ENCODE assay signal across 7 mouse cellular contexts in the genomic region with DNA sequence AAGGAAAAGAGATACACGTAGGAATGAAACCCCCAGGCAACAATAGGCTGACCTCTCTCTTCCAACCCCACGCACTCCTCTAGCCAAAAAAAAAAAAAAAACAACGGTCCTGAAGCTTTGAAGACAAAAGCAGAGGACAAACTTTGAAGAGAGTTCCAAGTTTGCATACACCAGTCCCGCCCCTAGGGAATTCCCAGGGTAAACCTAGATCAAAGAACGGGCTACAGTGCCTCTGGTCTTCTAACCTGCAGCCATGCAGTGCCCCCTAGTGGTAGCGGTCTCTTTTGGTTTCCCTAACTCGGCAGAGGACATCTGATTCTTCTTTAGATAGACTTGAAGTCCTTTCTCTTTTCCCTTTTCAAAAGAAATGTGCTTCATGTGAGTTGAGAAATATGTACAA. TPM values are rescaled to one million over a fixed set of nuclear protein-coding genes. Genes with fewer than 3 reads are reported as not detected.
A peak's percentile ranks its signal among the peaks of the same experiment; 100 is the strongest.
DNase-seq lines count a peak whose midpoint lies in the region; ATAC-seq lines count a peak whose summit lies in the region.

No protein-coding gene starts in this region.

- no peaks in the 10 kb centered on the region for H3K27me3 ChIP-seq in midbrain, embryonic 13.5 days

- no peak overlapping the region for H3K4me3 ChIP-seq in midbrain, embryonic 13.5 days (replicated peaks)

- intact Hi-C loops in left cerebral cortex, postnatal 4 days (cut with DNase I), result loop anchor here (2.0 to 5.0 kb wide), 2 partner anchors 70 to 155 kb away; no protein-coding TSS in a partner anchor

- no peak overlapping the region for H3K27ac ChIP-seq in midbrain, embryonic 13.5 days

- peak; percentile 87 to 90 for DNase-seq in adrenal gland, adult 18-20 months (ENCODE audit: low spot score in 2 of 2)
- DNase-seq in embryo, embryonic 11 days, result peak; percentile 96
- DNase-seq in heart, adult 11 months, result peak; percentile 96
- peak; percentile 69 for DNase-seq in kidney, adult 11 months
- peak; percentile 95 for DNase-seq in left cerebral cortex, postnatal 4 days
- peak; percentile 64 to 88 for DNase-seq in spleen, adult 18-20 months

- peaks cover 3% of the 10 kb centered on the region; the same call in 1 of the 2 replicates for H3K9me3 ChIP-seq in midbrain, embryonic 13.5 days

- H3K4me1 ChIP-seq in midbrain, embryonic 13.5 days (replicated peaks), result no peaks in the 10 kb centered on the region; the same call in 1 of the 2 replicates

- no peaks in the 10 kb centered on the region for H3K36me3 ChIP-seq in midbrain, embryonic 13.5 days

- H3K9ac ChIP-seq in midbrain, embryonic 13.5 days (replicated peaks), result no peak overlapping the region

- ATAC-seq in midbrain, embryonic 13.5 days, result peak; percentile 74; the same call in 1 of the 2 replicates

- 4% methylated on average over 7 of the region's 7 CpGs for WGBS in midbrain, embryonic 13.5 days

- H3K4me2 ChIP-seq in midbrain, embryonic 13.5 days (replicated peaks), result no peak overlapping the region

RNA-seq across cellular contexts. Expression of a gene that starts 8.8 kb away (rescaled TPM):
- total RNA-seq in adrenal gland, adult 18-20 months (2021), result not detected
- total RNA-seq in left cerebral cortex, postnatal 4 days (2021), result under 1 TPM; 0.58 to 0.64 TPM
- 0.27 TPM in 1 of 2 replicates, not detected in the other for polyA plus RNA-seq in midbrain, embryonic 13.5 days (2015; fragmentation: Nextera tagmentation; extraction: Ambion mirVana)

RNA-seq across cellular contexts. Expression of a gene that starts 37.9 kb away (rescaled TPM):
- under 1 TPM in 1 of 2 experiments, not detected in 1; 0.13 TPM for total RNA-seq in adrenal gland, adult 18-20 months (2021)
- 10 to 100 TPM; 11.1 to 11.8 TPM for total RNA-seq in left cerebral cortex, postnatal 4 days (2021)
- 2.3 and 2.5 TPM in 2 replicates for polyA plus RNA-seq in midbrain, embryonic 13.5 days (2015; fragmentation: Nextera tagmentation; extraction: Ambion mirVana)

RNA-seq across cellular contexts. Expression of a gene that starts 47.0 kb away (rescaled TPM):
- 1 to 10 TPM; 3.7 to 6.6 TPM for total RNA-seq in adrenal gland, adult 18-20 months (2021)
- under 1 TPM in 1 of 2 experiments, not detected in 1; 0.10 TPM for total RNA-seq in left cerebral cortex, postnatal 4 days (2021)
- 0.05 and 0.07 TPM in 2 replicates for polyA plus RNA-seq in midbrain, embryonic 13.5 days (2015; fragmentation: Nextera tagmentation; extraction: Ambion mirVana)

RNA-seq across cellular contexts. Expression of a gene that starts 56.4 kb away (rescaled TPM):
- total RNA-seq in adrenal gland, adult 18-20 months (2021), result 100 to 1,000 TPM; 120 to 121 TPM
- total RNA-seq in left cerebral cortex, postnatal 4 days (2021), result 100 to 1,000 TPM; 134 to 135 TPM
- 188 and 201 TPM in 2 replicates for polyA plus RNA-seq in midbrain, embryonic 13.5 days (2015; fragmentation: Nextera tagmentation; extraction: Ambion mirVana)

Comparison
In these comparisons a context has a peak if more than half of its experiments do, and no peak if none do; other contexts are left out.
1. RNA of a gene that starts 37.9 kb away (total RNA-seq): 11.1 to 11.8 TPM in left cerebral cortex, postnatal 4 days; 0.13 TPM in adrenal gland, adult 18-20 months; every median in the first group is over 10 times any median in the second.
2. RNA of a gene that starts 47.0 kb away (total RNA-seq): 3.7 to 6.6 TPM in adrenal gland, adult 18-20 months; 0.10 TPM in left cerebral cortex, postnatal 4 days; every median in the first group is over 4 times any median in the second.
3. Peak in every context shown above with its lines, with median percentiles within 50 percentile points of each other: DNase-seq.